Mouse (Mus musculus): Measurements from ENCODE around the gene Folr1. TPM values are rescaled to one million over a fixed set of nuclear protein-coding genes. Genes with fewer than 3 reads are reported as not detected.
A peak's percentile ranks its signal among the peaks of the same experiment; 100 is the strongest.

Folr1 gene
- total RNA-seq, 2 experiments from 2014 or later, result not detected

- 0 out of 2 replicates have a peak, but pooled peaks have one; percentile 33 for ATAC-seq (replicated peaks; ENCODE audit: low FRiP score, poor library complexity, severe bottlenecking)
These were observed 708 bp upstream of the Folr1 start for GRCm38 (mm10) chr7:101871296-101871695.

DNA sequence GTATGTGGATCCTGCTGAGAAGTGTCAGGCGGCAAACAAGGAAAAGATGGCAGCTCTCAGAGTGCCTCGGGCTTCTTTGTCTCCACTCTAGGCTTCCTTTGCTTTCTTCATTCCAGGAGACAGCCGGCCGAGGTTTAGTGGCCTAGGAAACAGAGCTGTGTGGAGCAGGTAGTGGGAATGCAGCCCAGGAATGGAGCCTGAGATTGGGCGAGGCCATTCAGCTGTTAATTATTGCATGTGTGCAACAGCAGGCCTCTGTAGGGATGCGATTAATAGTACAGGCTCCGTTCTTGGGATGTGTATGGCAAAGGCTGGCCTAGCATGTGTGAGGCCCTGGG is 1.5 kb downstream of the Folr1 start:
- ATAC-seq (replicated peaks; ENCODE audit: low FRiP score, poor library complexity, severe bottlenecking), result no peak

- ATAC-seq (replicated peaks; ENCODE audit: low FRiP score, poor library complexity, severe bottlenecking), result peak; percentile 55
These were observed 2.1 kb downstream of the Folr1 start for GRCm38 (mm10) chr7:101868241-101869162.

DNA sequence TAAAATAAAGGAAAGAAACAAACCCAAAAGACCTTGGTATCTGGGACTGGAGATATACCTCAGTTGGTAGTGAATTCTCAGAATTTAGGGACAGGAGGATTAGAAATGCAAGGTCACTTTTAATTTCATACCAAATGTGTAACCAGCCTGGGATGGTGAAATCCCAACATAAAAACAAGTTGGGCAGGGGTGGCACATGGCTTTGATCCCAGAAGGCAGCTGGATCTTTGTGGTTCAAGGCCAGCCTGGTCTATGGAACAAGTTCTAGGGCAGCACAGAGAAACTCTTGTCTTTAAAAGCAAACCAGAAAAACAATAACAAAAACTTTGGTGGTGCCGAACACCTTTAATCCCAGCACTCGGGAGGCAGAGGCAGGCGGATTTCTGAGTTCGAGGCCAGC is 3.1 kb downstream of the Folr1 start:
- no peak for ATAC-seq (replicated peaks; ENCODE audit: low FRiP score, poor library complexity, severe bottlenecking)

- ATAC-seq (replicated peaks; ENCODE audit: low FRiP score, poor library complexity, severe bottlenecking), result no peak
These were observed 3.9 kb downstream of the Folr1 start for GRCm38 (mm10) chr7:101866491-101867265.

GRCm38 (mm10) chr7:101863415-101863814 is 7.2 kb downstream of the Folr1 start, which contains the start of gene Anapc15:
TSS of gene Anapc15 (plus strand) at chr7:101863715.
- no peak for ATAC-seq (replicated peaks; ENCODE audit: low FRiP score, poor library complexity, severe bottlenecking)

- ATAC-seq (replicated peaks; ENCODE audit: low FRiP score, poor library complexity, severe bottlenecking), result no peak
These were observed 8.3 kb downstream of the Folr1 start for GRCm38 (mm10) chr7:101862291-101862690.

GRCm38 (mm10) chr7:101860978-101861377 is 9.6 kb downstream of the Folr1 start:
- no peak for ATAC-seq (replicated peaks; ENCODE audit: low FRiP score, poor library complexity, severe bottlenecking)

GRCm38 (mm10) chr7:101858362-101858761 is 12.2 kb downstream of the Folr1 start:
- ATAC-seq (replicated peaks; ENCODE audit: low FRiP score, poor library complexity, severe bottlenecking), result no peak

DNA sequence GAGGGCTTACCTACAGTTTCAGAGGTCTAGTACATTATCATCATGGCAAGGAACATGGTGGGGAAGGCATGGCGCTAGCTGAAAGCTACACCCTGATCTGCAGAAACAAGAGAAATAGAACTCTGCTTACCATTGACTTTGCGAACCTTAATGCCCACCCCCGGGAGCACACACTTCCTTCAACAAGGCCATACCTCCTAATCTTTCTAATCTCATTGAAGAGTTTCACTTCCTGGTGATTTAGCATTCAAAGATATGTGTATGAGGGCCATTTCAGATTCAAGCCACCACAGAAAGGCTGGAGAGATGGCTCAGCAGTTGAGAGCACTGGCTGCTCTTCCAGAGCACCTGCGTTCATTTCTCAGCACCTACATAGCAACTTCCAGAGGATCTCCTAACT is 13.5 kb downstream of the Folr1 start, which contains the start of gene Folr2:
Gene Folr2 (minus strand): TSS at position 101 of the 400 bp plus-strand sequence.
- ATAC-seq (replicated peaks; ENCODE audit: low FRiP score, poor library complexity, severe bottlenecking), result no peak

GRCm38 (mm10) chr7:101853816-101854215 is 16.8 kb downstream of the Folr1 start:
- no peak for ATAC-seq (replicated peaks; ENCODE audit: low FRiP score, poor library complexity, severe bottlenecking)

GRCm38 (mm10) chr7:101852846-101853245 is 17.7 kb downstream of the Folr1 start:
- ATAC-seq (replicated peaks; ENCODE audit: low FRiP score, poor library complexity, severe bottlenecking), result no peak

GRCm38 (mm10) chr7:101851689-101852088 is 18.9 kb downstream of the Folr1 start:
- no peak for ATAC-seq (replicated peaks; ENCODE audit: low FRiP score, poor library complexity, severe bottlenecking)

GRCm38 (mm10) chr7:101847934-101848333 is 22.7 kb downstream of the Folr1 start:
- no peak for ATAC-seq (replicated peaks; ENCODE audit: low FRiP score, poor library complexity, severe bottlenecking)

DNA sequence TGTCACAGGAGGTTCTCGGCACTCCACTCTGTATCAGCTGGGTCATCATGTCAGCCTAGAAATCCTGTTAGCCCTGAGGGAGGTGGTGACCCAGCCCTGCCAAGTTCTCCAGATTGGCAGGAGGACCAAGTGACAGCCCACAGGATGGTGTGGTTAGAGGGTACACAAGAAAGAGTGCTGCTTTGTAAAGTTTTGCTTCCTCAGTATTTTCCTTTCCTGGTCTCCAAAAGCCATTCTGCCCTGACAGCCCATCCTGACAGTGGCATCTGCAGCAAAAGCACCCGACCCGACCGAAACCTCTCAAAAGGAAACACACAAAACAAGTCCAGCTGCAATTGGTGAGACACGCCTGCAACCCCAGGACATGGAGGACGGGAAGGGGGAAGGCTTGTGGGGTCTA is 26.4 kb downstream of the Folr1 start:
- no peak for ATAC-seq (replicated peaks; ENCODE audit: low FRiP score, poor library complexity, severe bottlenecking)

DNA sequence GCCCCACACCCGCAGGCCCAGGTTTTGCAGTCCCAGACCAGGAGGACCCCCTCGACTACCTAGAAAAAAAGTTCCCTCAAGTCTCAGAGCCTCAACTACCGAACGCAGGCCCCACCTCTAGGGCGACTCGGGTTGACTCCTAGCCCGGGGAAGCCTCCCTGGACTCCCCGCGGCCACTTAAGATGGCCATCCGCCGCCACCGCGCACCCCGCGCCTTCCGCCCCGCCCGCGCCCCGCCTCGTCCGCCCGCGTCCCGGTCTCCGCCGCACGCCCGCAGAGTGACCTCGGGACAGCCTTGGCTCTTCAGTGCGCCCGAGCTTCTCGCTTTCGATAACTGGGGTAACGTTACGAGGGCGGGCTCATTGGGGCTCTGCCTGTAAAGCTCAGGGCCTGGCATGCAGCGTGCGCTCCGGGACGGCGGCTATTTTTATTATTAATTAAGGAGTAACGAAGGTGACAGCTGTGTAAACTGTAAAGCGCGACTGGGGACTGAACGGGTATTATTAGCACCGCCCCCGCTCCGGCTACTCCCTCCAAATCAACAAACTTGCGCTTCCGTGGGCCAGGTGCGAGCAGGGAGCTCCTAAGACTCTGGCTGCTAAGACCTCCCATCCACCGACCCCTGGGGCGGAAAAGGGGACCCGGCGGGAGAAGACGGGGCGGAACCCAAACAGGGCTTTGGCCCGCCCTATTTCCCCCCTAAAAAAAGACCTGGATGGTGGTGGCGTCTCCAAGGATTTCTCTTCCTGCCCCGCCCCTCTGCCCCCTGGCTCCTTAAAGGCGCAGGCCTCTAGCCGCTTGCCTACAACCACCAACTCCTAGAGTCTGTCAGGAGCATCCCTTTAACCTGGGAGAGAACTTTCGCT is 32.7 kb downstream of the Folr1 start, which contains the start of gene Inppl1:
Gene Inppl1 (minus strand): TSS at position 624 of the 866 bp plus-strand sequence.
- ATAC-seq (replicated peaks; ENCODE audit: low FRiP score, poor library complexity, severe bottlenecking), result no peak

DNA sequence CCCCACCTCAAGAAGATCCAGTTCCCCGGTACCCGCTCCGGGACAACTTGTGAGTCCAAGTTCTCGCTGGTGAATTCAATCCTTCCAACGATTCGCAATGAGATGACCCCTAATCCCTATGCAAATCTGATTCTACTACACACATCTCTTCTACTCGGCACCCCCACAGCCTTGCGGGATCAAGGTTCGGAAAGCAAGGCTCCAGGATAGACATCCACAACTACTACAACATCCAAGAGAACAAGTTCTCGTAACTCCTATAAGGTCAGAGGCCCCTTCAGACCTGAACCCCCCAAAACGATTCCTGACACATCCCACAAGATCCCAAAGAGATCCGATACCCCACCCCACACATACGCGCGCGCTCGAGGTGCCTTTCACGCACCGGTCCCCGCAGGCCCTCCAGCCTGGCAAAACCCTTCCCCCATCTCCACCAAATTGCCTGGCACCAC is 33.4 kb downstream of the Folr1 start:
- no peak for ATAC-seq (replicated peaks; ENCODE audit: low FRiP score, poor library complexity, severe bottlenecking)

DNA sequence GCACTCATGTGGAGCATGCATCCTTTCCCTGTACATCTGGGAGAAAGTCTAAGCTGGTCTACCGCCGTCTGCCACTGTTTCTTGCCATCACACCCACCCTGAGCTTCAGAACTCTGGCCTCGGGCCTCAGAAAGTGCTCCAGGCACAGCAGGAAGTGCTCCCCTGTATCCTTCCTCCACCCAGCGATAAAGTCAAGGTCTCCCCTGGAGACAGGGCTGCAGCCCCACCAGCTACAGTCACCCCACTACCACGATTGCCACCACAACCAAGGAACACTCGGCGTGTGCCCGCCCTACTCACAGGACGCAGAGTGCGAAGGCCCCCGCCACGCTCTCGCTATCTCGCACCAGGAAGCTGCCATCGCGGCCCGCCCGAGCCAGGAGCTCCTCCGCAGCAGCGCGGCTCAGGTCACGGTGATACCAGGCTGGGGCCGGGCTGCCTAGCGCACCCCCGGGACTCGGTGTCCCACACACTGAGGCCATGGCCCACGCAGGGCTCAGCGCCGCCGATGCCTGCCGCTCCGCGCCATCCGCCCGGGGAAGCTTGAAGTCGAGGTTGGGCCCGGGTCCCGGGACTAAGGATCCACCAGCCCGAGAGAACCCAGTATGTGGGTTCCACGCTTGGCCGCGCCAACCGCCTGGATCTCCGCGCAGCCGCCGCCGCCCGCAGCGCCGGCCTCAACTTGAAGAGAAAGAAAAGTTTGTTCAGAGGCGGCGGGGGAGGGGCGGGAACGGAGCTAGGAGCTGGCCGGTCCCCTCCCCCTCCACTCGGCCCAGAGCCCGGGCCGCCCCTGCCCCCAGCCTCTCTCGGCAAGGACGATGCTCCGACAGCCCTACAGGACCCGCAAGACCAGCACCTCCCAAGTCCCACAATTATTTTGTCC is 34.1 kb downstream of the Folr1 start:
- ATAC-seq (replicated peaks; ENCODE audit: low FRiP score, poor library complexity, severe bottlenecking), result no peak

All from erythroblast, adult 5-6 weeks (primary cell).